Mouse (Mus musculus): ENCODE results near the gene 4930595D18Rik. TPM values are rescaled to one million over a fixed set of nuclear protein-coding genes. Genes with fewer than 3 reads are reported as not detected.

Gene 4930595D18Rik
- total and polyA plus RNA-seq, 3 experiments, result 0.35 TPM; not detected in 2

DNA sequence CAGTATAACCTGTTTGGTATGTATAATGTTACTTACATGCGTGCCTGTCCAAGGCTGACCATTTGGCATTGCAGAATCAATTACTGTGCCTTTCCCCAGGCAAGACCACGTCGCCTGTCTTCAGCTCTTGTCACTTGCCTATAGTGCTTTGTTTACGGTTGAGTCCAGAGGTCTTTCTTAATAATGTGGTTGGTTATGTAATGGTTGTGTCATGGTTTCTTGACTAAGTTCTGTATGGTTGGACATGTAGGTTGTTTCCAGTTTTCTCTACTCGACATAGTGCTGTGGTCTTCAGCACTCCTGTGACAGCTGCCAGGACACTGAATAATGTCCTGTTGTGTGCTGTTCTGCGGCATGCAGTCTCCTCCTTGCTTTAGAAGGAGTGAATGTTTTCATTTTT lies 8.5 kb upstream of the 4930595D18Rik start:
- no peak for DNase-seq (ENCODE audit: low read depth, low spot score)
- Histone ChIP-seq H3K79me2 (ENCODE audit: control insufficient read depth, insufficient read depth, low read length, poor library complexity) (peaks cover 12% of the 10 kb centered on the region), H3K36me3 (ENCODE audit: control insufficient read depth in 1 of 2, insufficient read depth in 2 of 2, low read length in 2 of 2) (peaks cover 0 to 10% of the 10 kb centered on the region in 2 experiments; a peak in 2 of 4 replicates), H3K27me3 (ENCODE audit: control insufficient read depth in 1 of 2, insufficient read depth in 2 of 2, low read length in 2 of 2) (no peaks in the 10 kb centered on the region), H3K4me3 (ENCODE audit: control insufficient read depth in 1 of 2, insufficient read depth in 1 of 2, low read depth in 2 of 2, low read length in 2 of 2) (no peak overlapping the region), H3K4me1 (ENCODE audit: control insufficient read depth in 1 of 2, insufficient read depth in 2 of 2, low read length in 2 of 2) (no peaks in the 10 kb centered on the region), H3K9me3 (replicated peaks; ENCODE audit: insufficient read depth, low read length) (no peaks in the 10 kb centered on the region), H3K27ac (ENCODE audit: control insufficient read depth, low read depth, low read length) (no peak overlapping the region), H3K9ac (ENCODE audit: control insufficient read depth, low read depth, low read length, poor library complexity, severe bottlenecking) (no peak overlapping the region)
- TF ChIP-seq USF1 (IDR thresholded peaks at IDR 0.05; ENCODE audit: low read depth, low read length), result no peak
- no peak for TF ChIP-seq ZC3H11A (IDR thresholded peaks at IDR 0.05; ENCODE audit: low read depth, low read length)
- TF ChIP-seq RCOR1 (IDR thresholded peaks at IDR 0.05; ENCODE audit: low read depth, low read length), result no peak
- TF ChIP-seq EP300 (IDR thresholded peaks at IDR 0.05; ENCODE audit: low read depth in 1 of 2, low read length in 2 of 2), result no peak
- TF ChIP-seq MXI1 (IDR thresholded peaks at IDR 0.05; ENCODE audit: low read depth, low read length), result no peak
- TF ChIP-seq ZKSCAN1 (IDR thresholded peaks at IDR 0.05; ENCODE audit: low read depth, low read length), result no peak

DNA sequence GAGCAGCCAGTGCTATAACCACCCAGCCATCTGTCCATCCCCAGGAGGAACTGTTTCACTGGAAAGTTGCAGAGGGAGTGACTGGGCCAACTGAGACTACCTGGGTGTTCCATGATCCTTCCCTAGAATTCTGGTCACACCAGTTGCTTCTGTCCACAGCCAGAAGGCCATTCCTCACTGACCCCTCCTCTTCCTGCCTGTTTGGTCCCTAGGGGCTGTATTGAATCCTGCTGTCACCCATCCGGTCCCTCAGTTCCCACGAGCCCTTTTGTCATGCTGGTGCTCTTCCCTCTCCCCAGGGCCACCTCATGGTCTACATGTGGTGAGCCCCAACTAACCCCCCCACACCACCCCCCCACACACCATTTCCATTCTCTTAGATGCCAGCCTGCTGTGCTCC lies 6.6 kb upstream of the 4930595D18Rik start:
- Histone ChIP-seq H3K9me3 (replicated peaks; ENCODE audit: insufficient read depth, low read length) (no peaks in the 10 kb centered on the region), H3K27me3 (ENCODE audit: control insufficient read depth in 1 of 2, insufficient read depth in 2 of 2, low read length in 2 of 2) (no peaks in the 10 kb centered on the region), H3K79me2 (ENCODE audit: control insufficient read depth, insufficient read depth, low read length, poor library complexity) (peaks cover 6% of the 10 kb centered on the region), H3K9ac (ENCODE audit: control insufficient read depth, low read depth, low read length, poor library complexity, severe bottlenecking) (no peak overlapping the region), H3K27ac (ENCODE audit: control insufficient read depth, low read depth, low read length) (no peak overlapping the region), H3K36me3 (ENCODE audit: control insufficient read depth in 1 of 2, insufficient read depth in 2 of 2, low read length in 2 of 2) (peaks cover 0 to 5% of the 10 kb centered on the region in 2 experiments; a peak in 1 of 4 replicates), H3K4me1 (ENCODE audit: control insufficient read depth in 1 of 2, insufficient read depth in 2 of 2, low read length in 2 of 2) (no peaks in the 10 kb centered on the region), H3K4me3 (ENCODE audit: control insufficient read depth in 1 of 2, insufficient read depth in 1 of 2, low read depth in 2 of 2, low read length in 2 of 2) (no peak overlapping the region)
- DNase-seq (ENCODE audit: low read depth, low spot score), result no peak
- TF ChIP-seq KAT2A (conservative IDR thresholded peaks at IDR 0.05; ENCODE audit: low read depth, low read length) (no peak), MAFK (IDR thresholded peaks at IDR 0.05; ENCODE audit: borderline replicate concordance, low read depth, low read length) (no peak), MYC (IDR thresholded peaks at IDR 0.05; ENCODE audit: low read depth, low read length) (no peak), CTCF (IDR thresholded peaks at IDR 0.05 in 2 of 3, conservative IDR thresholded peaks at IDR 0.05 in 1 of 3; ENCODE audit: control insufficient read depth in 1 of 3, insufficient read depth in 1 of 3, low read depth in 2 of 3, low read length in 3 of 3, poor library complexity in 1 of 3, severe bottlenecking in 1 of 3) (no peak)

- DNase-seq (ENCODE audit: low read depth, low spot score), result no peak
- no peak overlapping the region for H3K27ac ChIP-seq (ENCODE audit: control insufficient read depth, low read depth, low read length)
- H3K9me3 ChIP-seq (replicated peaks; ENCODE audit: insufficient read depth, low read length), result no peaks in the 10 kb centered on the region
- no peaks in the 10 kb centered on the region for H3K27me3 ChIP-seq (ENCODE audit: control insufficient read depth in 1 of 2, insufficient read depth in 2 of 2, low read length in 2 of 2)
- TF ChIP-seq GATA1 (IDR thresholded peaks at IDR 0.05; ENCODE audit: low read depth, low read length) (no peak), USF1 (IDR thresholded peaks at IDR 0.05; ENCODE audit: low read depth, low read length) (no peak), RAD21 (IDR thresholded peaks at IDR 0.05; ENCODE audit: low read depth, low read length) (no peak), SIN3A (IDR thresholded peaks at IDR 0.05; ENCODE audit: low read length) (no peak), MXI1 (IDR thresholded peaks at IDR 0.05; ENCODE audit: low read depth, low read length) (no peak), MAFK (IDR thresholded peaks at IDR 0.05; ENCODE audit: borderline replicate concordance, low read depth, low read length) (no peak), ZC3H11A (IDR thresholded peaks at IDR 0.05; ENCODE audit: low read depth, low read length) (no peak), ZMIZ1 (IDR thresholded peaks at IDR 0.05; ENCODE audit: low read depth, low read length) (no peak), ELF1 (IDR thresholded peaks at IDR 0.05; ENCODE audit: low read depth, low read length) (no peak), NRF1 (IDR thresholded peaks at IDR 0.05; ENCODE audit: insufficient read depth, low read depth, low read length, poor library complexity, severe bottlenecking) (no peak), CHD2 (IDR thresholded peaks at IDR 0.05; ENCODE audit: low read length) (no peak), MAZ (IDR thresholded peaks at IDR 0.05; ENCODE audit: low read depth, low read length) (no peak), KAT2A (conservative IDR thresholded peaks at IDR 0.05; ENCODE audit: low read depth, low read length) (no peak), USF2 (IDR thresholded peaks at IDR 0.05; ENCODE audit: borderline replicate concordance in 1 of 2, insufficient read depth in 1 of 2, low read depth in 1 of 2, low read length in 2 of 2) (no peak), TAL1 (IDR thresholded peaks at IDR 0.05; ENCODE audit: low read length) (no peak), POLR2AphosphoS5 (IDR thresholded peaks at IDR 0.05; ENCODE audit: borderline replicate concordance, low read depth, low read length) (no peak), MYC (IDR thresholded peaks at IDR 0.05; ENCODE audit: low read depth, low read length) (no peak), E2F4 (IDR thresholded peaks at IDR 0.05; ENCODE audit: borderline replicate concordance, low read depth, low read length) (no peak), RCOR1 (IDR thresholded peaks at IDR 0.05; ENCODE audit: low read depth, low read length) (no peak), JUND (IDR thresholded peaks at IDR 0.05; ENCODE audit: low read depth, low read length) (no peak)
- peaks cover 0 to 5% of the 10 kb centered on the region in 2 experiments; a peak in 1 of 4 replicates for H3K36me3 ChIP-seq (ENCODE audit: control insufficient read depth in 1 of 2, insufficient read depth in 2 of 2, low read length in 2 of 2)
- H3K4me3 ChIP-seq (ENCODE audit: control insufficient read depth in 1 of 2, insufficient read depth in 1 of 2, low read depth in 2 of 2, low read length in 2 of 2), result no peak overlapping the region
- no peak overlapping the region for H3K9ac ChIP-seq (ENCODE audit: control insufficient read depth, low read depth, low read length, poor library complexity, severe bottlenecking)
- peaks cover 6% of the 10 kb centered on the region for H3K79me2 ChIP-seq (ENCODE audit: control insufficient read depth, insufficient read depth, low read length, poor library complexity)
- no peaks in the 10 kb centered on the region for H3K4me1 ChIP-seq (ENCODE audit: control insufficient read depth in 1 of 2, insufficient read depth in 2 of 2, low read length in 2 of 2)
Observed at GRCm38 (mm10) chr12:111190355-111190754, 6.1 kb upstream of the 4930595D18Rik start.

Data from MEL (cell line).